Mouse (Mus musculus) CD4-positive helper T cell, adult 2 months (primary cell): ENCODE data around the gene Wdr63.
A peak's percentile ranks its signal among the peaks of the same experiment; 100 is the strongest.

Experiments
- DNase-seq: peaks from one replicate; pipeline ENCODE4 v3.0.0-alpha.2; 2012; ENCODE audit warnings: low read depth, missing footprints, low spot score

Wdr63 gene

GRCm38 (mm10) chr3:146057131-146057530 is 50.8 kb downstream of the Wdr63 start:
- no peak for DNase-seq

- no peak for DNase-seq
These were observed 54.1 kb downstream of the Wdr63 start for GRCm38 (mm10) chr3:146053873-146054272.

- DNase-seq, result no peak
These were observed 54.7 kb downstream of the Wdr63 start for GRCm38 (mm10) chr3:146053082-146053814.

- no peak for DNase-seq
These were observed 56.5 kb downstream of the Wdr63 start for GRCm38 (mm10) chr3:146051277-146052007.

- no peak for DNase-seq
These were observed 58.0 kb downstream of the Wdr63 start for GRCm38 (mm10) chr3:146049951-146050350.

- DNase-seq, result no peak
These were observed 60.2 kb downstream of the Wdr63 start for GRCm38 (mm10) chr3:146047704-146048207.

GRCm38 (mm10) chr3:146046076-146046475 is 61.9 kb downstream of the Wdr63 start:
- no peak for DNase-seq

- DNase-seq, result peak; percentile 42
These were observed 63.0 kb downstream of the Wdr63 start for GRCm38 (mm10) chr3:146044977-146045376.

GRCm38 (mm10) chr3:146041382-146041781 is 66.5 kb downstream of the Wdr63 start:
- DNase-seq, result no peak

GRCm38 (mm10) chr3:146039132-146039903 is 68.6 kb downstream of the Wdr63 start:
- DNase-seq, result peak; percentile 68

GRCm38 (mm10) chr3:146037906-146038305 is 70.0 kb downstream of the Wdr63 start:
- DNase-seq, result no peak

GRCm38 (mm10) chr3:146032976-146033375 is 75.0 kb downstream of the Wdr63 start:
- no peak for DNase-seq

GRCm38 (mm10) chr3:146030255-146030836 is 77.6 kb downstream of the Wdr63 start:
- DNase-seq, result no peak

GRCm38 (mm10) chr3:146029234-146029633 is 78.7 kb downstream of the Wdr63 start:
- DNase-seq, result no peak

- no peak for DNase-seq
These were observed 79.5 kb downstream of the Wdr63 start for GRCm38 (mm10) chr3:146028406-146028805.

- no peak for DNase-seq
These were observed 80.8 kb downstream of the Wdr63 start for GRCm38 (mm10) chr3:146027116-146027515.

GRCm38 (mm10) chr3:146025499-146025898 is 82.4 kb downstream of the Wdr63 start:
- no peak for DNase-seq

- DNase-seq, result no peak
These were observed 83.2 kb downstream of the Wdr63 start for GRCm38 (mm10) chr3:146024746-146025145.

GRCm38 (mm10) chr3:146022232-146022631 is 85.7 kb downstream of the Wdr63 start:
- no peak for DNase-seq

- DNase-seq, result no peak
These were observed 90.4 kb downstream of the Wdr63 start for GRCm38 (mm10) chr3:146017521-146017920.

GRCm38 (mm10) chr3:146016979-146017378 is 91.0 kb downstream of the Wdr63 start:
- no peak for DNase-seq

- DNase-seq, result no peak
These were observed 93.6 kb downstream of the Wdr63 start for GRCm38 (mm10) chr3:146014321-146014720.
